Mouse (Mus musculus) kidney, adult 10 weeks (tissue): ENCODE measurements around the gene Tmem230. TPM values are rescaled to one million over a fixed set of nuclear protein-coding genes. Genes with fewer than 3 reads are reported as not detected.

Experiments
- polyA plus RNA-seq: library from polyadenylated mRNA; stranded (reverse); fragments of 350-450 nt; fragmentation: Illumina TruSeq; extraction: RNeasy Lipid Tissue Mini Kit (QIAGEN cat#74804); gene quantifications from one replicate; pipeline ENCODE4 v1.2.3, GENCODE M21; 2014; ENCODE audit warnings: low read depth, low replicate concordance

The Tmem230 gene
- polyA plus RNA-seq = 66.1 TPM

DNA sequence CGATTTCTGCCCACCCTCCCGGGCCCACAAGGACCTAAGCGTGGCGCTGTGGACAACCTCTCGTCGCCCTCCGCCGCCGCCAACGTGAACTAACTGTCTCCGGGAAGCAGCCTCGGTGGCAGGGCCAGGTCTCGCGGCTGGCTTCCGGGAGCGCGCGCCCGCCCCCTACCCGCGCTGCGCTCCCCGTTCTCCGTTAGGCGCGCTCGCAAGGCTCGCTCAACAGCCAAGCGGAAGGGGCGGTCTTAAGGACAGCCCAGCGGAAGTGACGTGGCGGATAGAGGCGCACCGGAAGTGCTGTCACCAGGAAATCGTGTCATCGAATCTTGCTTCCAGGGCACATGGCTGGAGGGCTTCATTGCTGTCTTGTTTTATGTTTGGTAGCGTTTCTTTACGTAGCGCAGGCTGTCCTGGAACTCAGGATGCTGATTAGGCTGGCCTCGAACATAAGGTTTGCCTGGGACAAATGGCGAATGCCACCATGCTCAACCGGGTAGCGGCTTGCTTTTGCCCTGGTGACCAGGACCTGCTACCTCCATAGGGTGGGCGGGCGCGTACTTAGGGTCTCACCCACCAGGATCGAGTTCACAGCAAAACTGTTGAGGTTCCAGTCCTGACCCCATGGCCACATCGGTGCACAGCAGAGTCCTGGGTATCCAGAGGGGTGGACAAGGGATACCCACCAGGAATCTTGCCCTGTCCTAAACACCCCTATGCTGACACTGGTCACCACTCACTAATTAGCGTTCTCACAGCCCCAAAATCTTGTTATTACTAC, at the start of gene Tmem230:
TSS of gene Tmem230 (minus strand) at position 269 of the 775 bp plus-strand sequence.

DNA sequence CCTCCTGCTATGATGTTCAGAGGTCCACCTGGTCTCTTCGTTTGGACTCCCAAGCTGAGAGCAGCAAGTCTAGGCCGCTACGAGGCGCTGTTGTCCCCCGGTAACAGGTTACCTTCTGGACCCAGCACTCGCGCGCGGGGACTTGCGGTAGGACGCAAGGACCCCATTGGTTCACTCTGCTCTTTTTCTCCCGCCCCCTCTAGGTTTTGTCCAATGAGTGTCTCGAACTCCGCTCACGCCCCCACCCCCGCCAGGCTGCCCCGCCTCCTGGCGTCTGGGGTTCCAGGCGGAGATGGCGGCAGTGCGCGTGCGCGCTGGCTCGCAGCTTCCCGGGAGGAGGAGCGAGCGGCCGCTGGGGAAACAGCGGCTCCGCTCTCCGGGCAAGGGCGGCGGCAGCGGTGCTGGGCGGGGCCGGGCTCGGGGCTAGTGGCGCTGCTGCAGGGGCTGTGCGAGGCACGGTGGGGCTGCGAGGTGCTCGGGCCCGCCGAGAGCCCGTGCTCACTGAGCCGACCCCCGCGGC, 15.3 kb upstream of the Tmem230 start, which contains the start of gene Cds2:
TSS of gene Cds2 (plus strand) at position 270 of the 520 bp plus-strand sequence.

DNA sequence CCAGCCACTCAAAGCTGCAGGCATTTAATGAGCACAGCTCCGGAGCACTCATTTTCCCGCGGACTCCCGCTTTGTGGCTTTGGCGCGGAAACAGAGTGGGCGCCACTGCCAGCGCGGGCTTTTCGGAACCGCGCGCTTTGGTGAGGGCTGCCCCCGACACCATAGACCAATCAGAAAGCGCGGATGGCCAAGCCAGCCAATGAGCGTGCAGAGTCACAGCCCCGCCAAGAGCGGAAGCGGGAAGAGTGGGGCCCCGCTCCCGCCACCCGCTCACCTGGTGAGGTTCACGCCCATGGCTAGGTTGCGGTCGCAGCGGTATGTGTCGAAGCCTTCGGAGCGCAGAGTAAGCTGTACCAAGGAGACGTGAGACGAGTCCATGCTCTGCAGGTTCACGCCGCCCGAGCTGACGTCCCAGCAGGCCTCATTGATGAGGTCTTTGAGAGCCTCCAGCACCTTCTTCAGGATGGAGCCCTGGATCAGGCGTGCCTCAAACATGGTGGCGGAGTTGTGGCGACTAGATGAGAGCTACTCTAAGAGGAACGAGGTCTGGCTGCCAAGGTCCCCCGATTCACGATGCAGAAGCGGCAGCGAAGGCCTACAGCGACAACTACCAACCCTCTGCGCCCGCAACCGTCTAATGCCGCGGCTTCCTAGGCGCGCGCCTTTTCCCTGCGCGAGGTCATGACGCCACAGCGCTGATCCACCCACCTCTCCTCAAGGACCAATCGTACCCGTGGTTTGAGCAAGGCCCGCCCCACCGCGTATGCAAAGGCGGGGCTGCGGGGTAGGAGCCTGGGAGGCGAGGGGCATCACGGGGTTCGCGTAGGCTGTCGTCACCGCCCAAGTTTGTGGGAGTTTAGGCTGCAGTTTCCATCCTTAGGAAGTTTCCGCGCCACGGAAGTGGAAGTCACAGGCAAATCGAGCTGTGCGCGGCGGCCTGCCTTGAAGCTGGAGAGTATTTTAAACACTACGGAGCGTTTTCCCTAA, 5.2 kb upstream of the Tmem230 start, which contains the start of gene Pcna:
TSS of gene Pcna (minus strand) at position 773 of the 987 bp plus-strand sequence.

Other genes with a start within 250 kb of the Tmem230 start
- 1.3 TPM for gene Rassf2, start 217.5 kb downstream of the Tmem230 start, polyA plus RNA-seq
- gene Slc23a2, start 102.7 kb downstream of the Tmem230 start, polyA plus RNA-seq = 12.1 TPM
- 136 TPM for gene Pcna, start 5.5 kb upstream of the Tmem230 start, polyA plus RNA-seq
- 22.8 TPM for gene Cds2, start 15.3 kb upstream of the Tmem230 start, polyA plus RNA-seq
- gene Prokr2, start 137.6 kb upstream of the Tmem230 start, polyA plus RNA-seq = not detected